ENCODE assay signal across 24 mouse cellular contexts in genomic region chr4:127999281-127999680, GRCm38 (mm10). TPM values are rescaled to one million over a fixed set of nuclear protein-coding genes. Genes with fewer than 3 reads are reported as not detected.
"Had no signal": no experiment of that assay in that cellular context is flagged by ENCODE, and none has a peak within 500 bp of the region (broad histone marks: within the 10 kb centered on the region; RNA-seq: fewer than 3 reads in every experiment).

No protein-coding gene starts in this region.

- DNase-seq: liver; lung, adult 18-20 months; lung, postnatal 10 days; lung, postnatal 36 days; retina, postnatal 1 day; right cerebral cortex, postnatal 25 days; spleen, adult 18-20 months; thymus, adult 18-20 months; thymus, postnatal 36 days had no signal

- H3K27me3 ChIP-seq: liver, embryonic 12.5 days; liver, embryonic 15.5 days; lung, embryonic 15.5 days; megakaryocyte, embryonic 14.5 days; midbrain, embryonic 13.5 days; neural tube, embryonic 13.5 days; stomach, embryonic 15.5 days had no signal

- H3K4me2 ChIP-seq: limb, embryonic 13.5 days; liver, embryonic 12.5 days; liver, embryonic 15.5 days; lung, embryonic 15.5 days; midbrain, embryonic 13.5 days; neural tube, embryonic 13.5 days; stomach, embryonic 15.5 days had no signal

- H3K27ac ChIP-seq: limb, embryonic 10.5 days; limb, embryonic 13.5 days; liver, embryonic 12.5 days; liver, embryonic 15.5 days; lung, embryonic 15.5 days; midbrain, embryonic 10.5 days; midbrain, embryonic 13.5 days; neural tube, embryonic 13.5 days; stomach, embryonic 15.5 days had no signal

- H3K4me1 ChIP-seq: limb, embryonic 10.5 days; limb, embryonic 13.5 days; liver, embryonic 12.5 days; liver, embryonic 15.5 days; lung, embryonic 15.5 days; megakaryocyte, embryonic 14.5 days; stomach, embryonic 15.5 days had no signal

- H3K9ac ChIP-seq: limb, embryonic 13.5 days; liver, embryonic 12.5 days; liver, embryonic 15.5 days; lung, embryonic 15.5 days; midbrain, embryonic 13.5 days; neural tube, embryonic 13.5 days; stomach, embryonic 15.5 days had no signal

- ATAC-seq: intestine, postnatal 0 days; liver, embryonic 12.5 days; midbrain, embryonic 13.5 days; midbrain, embryonic 16.5 days had no signal

- H3K9me3 ChIP-seq: limb, embryonic 10.5 days; limb, embryonic 13.5 days; liver, embryonic 12.5 days; liver, embryonic 15.5 days; lung, embryonic 15.5 days; midbrain, embryonic 10.5 days; midbrain, embryonic 13.5 days; neural tube, embryonic 13.5 days; stomach, embryonic 15.5 days had no signal

- H3K4me3 ChIP-seq: limb, embryonic 10.5 days; limb, embryonic 13.5 days; liver, embryonic 12.5 days; liver, embryonic 15.5 days; lung, embryonic 15.5 days; megakaryocyte, embryonic 14.5 days; midbrain, embryonic 10.5 days; midbrain, embryonic 13.5 days; myocyte; neural tube, embryonic 13.5 days; stomach, embryonic 15.5 days had no signal

- H3K36me3 ChIP-seq: limb, embryonic 10.5 days; limb, embryonic 13.5 days; liver, embryonic 12.5 days; liver, embryonic 15.5 days; lung, embryonic 15.5 days; midbrain, embryonic 10.5 days; midbrain, embryonic 13.5 days; neural tube, embryonic 13.5 days; stomach, embryonic 15.5 days had no signal

RNA-seq across cellular contexts. Expression of gene Csmd2, which starts 11.6 kb away (rescaled TPM):
- polyA plus RNA-seq: myocyte; urinary bladder, adult 2 months had no signal

RNA-seq across cellular contexts. Expression of gene CK137956, which starts 28.5 kb away (rescaled TPM):
- polyA plus RNA-seq: intestine, embryonic 14.5 days; intestine, postnatal 0 days; limb, embryonic 10.5 days; limb, embryonic 13.5 days; liver, embryonic 12.5 days; liver, embryonic 15.5 days; lung, embryonic 15.5 days; myocyte; stomach, embryonic 15.5 days; urinary bladder, adult 2 months had no signal
